Mouse (Mus musculus): ENCODE data around the gene Pigp. TPM values are rescaled to one million over a fixed set of nuclear protein-coding genes. Genes with fewer than 3 reads are reported as not detected.
A peak's percentile ranks its signal among the peaks of the same experiment; 100 is the strongest.

The Pigp gene
- total RNA-seq (2021) = 10 to 100 TPM; 76.7 to 77.5 TPM

- peak; percentile 72 for DNase-seq
These were observed at the start of gene Pigp for GRCm38 (mm10) chr16:94371301-94371931. TSS of gene Pigp (minus strand) at chr16:94371842.

GRCm38 (mm10) chr16:94420498-94420897 lies 48.9 kb upstream of the Pigp start:
- DNase-seq = no peak

- DNase-seq = no peak
These were observed 42.5 kb upstream of the Pigp start for GRCm38 (mm10) chr16:94414151-94414550.

GRCm38 (mm10) chr16:94412760-94413159 lies 41.1 kb upstream of the Pigp start:
- no peak for DNase-seq

GRCm38 (mm10) chr16:94412198-94412597 lies 40.6 kb upstream of the Pigp start:
- no peak for DNase-seq

- no peak for DNase-seq
These were observed 39.6 kb upstream of the Pigp start for GRCm38 (mm10) chr16:94411287-94411686.

GRCm38 (mm10) chr16:94402185-94402584 lies 30.5 kb upstream of the Pigp start:
- peak; percentile 32 for DNase-seq

GRCm38 (mm10) chr16:94401636-94402035 lies 30.0 kb upstream of the Pigp start:
- no peak for DNase-seq

- DNase-seq = no peak
These were observed 27.5 kb upstream of the Pigp start for GRCm38 (mm10) chr16:94399141-94399540.

GRCm38 (mm10) chr16:94396641-94397040 lies 25.0 kb upstream of the Pigp start:
- DNase-seq = no peak

- no peak for DNase-seq
These were observed 23.4 kb upstream of the Pigp start for GRCm38 (mm10) chr16:94395051-94395450.

GRCm38 (mm10) chr16:94392299-94392698 lies 20.7 kb upstream of the Pigp start:
- DNase-seq = no peak

GRCm38 (mm10) chr16:94387690-94388089 lies 16.0 kb upstream of the Pigp start:
- no peak for DNase-seq

- DNase-seq = no peak
These were observed 11.6 kb upstream of the Pigp start for GRCm38 (mm10) chr16:94383277-94383676.

- no peak for DNase-seq
These were observed 7.7 kb upstream of the Pigp start for GRCm38 (mm10) chr16:94379386-94379785.

GRCm38 (mm10) chr16:94370915-94371300 lies 734 bp downstream of the Pigp start:
- DNase-seq = peak; percentile 79

GRCm38 (mm10) chr16:94370173-94370914 lies 1.3 kb downstream of the Pigp start, which contains the start of gene Ttc3:
TSS of gene Ttc3 (plus strand) at chr16:94370618.
- peak; percentile 97 for DNase-seq

GRCm38 (mm10) chr16:94369596-94370172 lies 2.0 kb downstream of the Pigp start:
- DNase-seq = no peak

- DNase-seq = no peak
These were observed 6.2 kb downstream of the Pigp start for GRCm38 (mm10) chr16:94365435-94365834.

GRCm38 (mm10) chr16:94363814-94364213 lies 7.8 kb downstream of the Pigp start:
- no peak for DNase-seq

- DNase-seq = peak; percentile 69
These were observed 9.3 kb downstream of the Pigp start for GRCm38 (mm10) chr16:94362174-94362873.

- DNase-seq = no peak
These were observed 10.9 kb downstream of the Pigp start for GRCm38 (mm10) chr16:94360578-94361350.
